Mouse (Mus musculus): Measurements from ENCODE around the gene Trio.

GRCm38 (mm10) chr15:27910179-27910578, 115.5 kb downstream of the Trio start:
- no peak for TF ChIP-seq E2F4 (IDR thresholded peaks at IDR 0.05; ENCODE audit: insufficient read depth)
- TF ChIP-seq SRF (IDR thresholded peaks at IDR 0.05; ENCODE audit: control insufficient read depth, insufficient read length, low read depth), result no peak
- no peak for TF ChIP-seq POLR2A (IDR thresholded peaks at IDR 0.05; ENCODE audit: insufficient read length, low read depth)
- no peak for TF ChIP-seq POLR2AphosphoS2 (IDR thresholded peaks at IDR 0.05; ENCODE audit: insufficient read length, low read depth)
- no peak for TF ChIP-seq MAX (IDR thresholded peaks at IDR 0.05; ENCODE audit: low read depth)
- TF ChIP-seq USF1 (IDR thresholded peaks at IDR 0.05; ENCODE audit: low read depth), result no peak
- no peak for TF ChIP-seq REST (IDR thresholded peaks at IDR 0.05; ENCODE audit: insufficient read depth, insufficient read length)
- no peak for TF ChIP-seq TCF3 (IDR thresholded peaks at IDR 0.05; ENCODE audit: insufficient read length, low read depth)
- no peak for TF ChIP-seq MYOG (IDR thresholded peaks at IDR 0.05; ENCODE audit: control insufficient read depth in 1 of 3, insufficient read depth in 1 of 3, insufficient read length in 2 of 3, low read depth in 2 of 3)
- no peak for TF ChIP-seq TCF12 (IDR thresholded peaks at IDR 0.05; ENCODE audit: insufficient read depth, poor library complexity, severe bottlenecking)

Measured in myocyte (in vitro differentiated cells).